Mouse (Mus musculus) erythroblast, embryonic 14.5 days (primary cell): ENCODE measurements around the gene Dok5.

ENCODE experiments used
- GATA1 ChIP-seq: IDR thresholded peaks from 2 replicates; pipeline ENCODE4 v1.6.1; 2012; ENCODE audit warnings: low read length, inconsistent platforms, mixed read lengths
- TAL1 ChIP-seq: IDR thresholded peaks from 3 replicates; pipeline ENCODE4 v1.6.1; 2012; ENCODE audit warnings: low read length, inconsistent platforms, mixed read lengths

DNA sequence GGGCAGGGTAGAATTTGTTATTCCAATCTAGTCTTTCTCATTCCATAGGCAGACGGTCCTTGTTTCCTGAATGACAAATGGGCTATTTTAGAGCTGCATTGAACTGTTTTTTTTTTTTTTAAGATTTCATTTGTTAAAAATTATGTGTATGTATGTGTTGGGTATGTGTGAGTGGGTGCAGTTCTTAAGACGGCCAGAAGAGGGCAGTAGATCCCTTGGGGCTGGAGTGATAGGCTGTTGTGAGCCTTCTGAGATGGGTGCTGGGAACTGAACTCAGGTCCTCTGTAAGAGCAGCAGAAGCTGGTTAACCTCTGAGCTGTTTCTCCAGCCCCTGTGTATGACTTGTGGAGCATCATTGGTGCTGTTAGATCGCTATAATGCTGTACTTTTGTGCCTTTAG is 63.6 kb downstream of the Dok5 start:
- TF ChIP-seq GATA1 (no peak), TAL1 (no peak)
